Mouse (Mus musculus): ENCODE measurements around the gene Fam107a. TPM values are rescaled to one million over a fixed set of nuclear protein-coding genes. Genes with fewer than 3 reads are reported as not detected.

The Fam107a gene
- polyA plus RNA-seq, 1 experiment from 2014 or later, result 0.18 TPM

Other genes with a start within 250 kb of the Fam107a start
- 67.1 and 67.6 TPM in 2 replicates for gene Rpp14, start 237.7 kb downstream of the Fam107a start, polyA plus RNA-seq (2014; fragmentation: Nextera tagmentation; extraction: Ambion mirVana)
- 33.9 and 39.4 TPM in 2 replicates for gene Pxk, start 219.8 kb downstream of the Fam107a start, polyA plus RNA-seq (2014; fragmentation: Nextera tagmentation; extraction: Ambion mirVana)
- 184 and 200 TPM in 2 replicates for gene Pdhb, start 145.0 kb downstream of the Fam107a start, polyA plus RNA-seq (2014; fragmentation: Nextera tagmentation; extraction: Ambion mirVana)
- 5.3 and 6.0 TPM in 2 replicates for gene Kctd6, start 103.9 kb downstream of the Fam107a start, polyA plus RNA-seq (2014; fragmentation: Nextera tagmentation; extraction: Ambion mirVana)
- gene Acox2, start 58.7 kb downstream of the Fam107a start, polyA plus RNA-seq (2014; fragmentation: Nextera tagmentation; extraction: Ambion mirVana), result 0.35 TPM in 1 of 2 replicates, not detected in the other
- gene Oit1, start 60.7 kb upstream of the Fam107a start, polyA plus RNA-seq (2014; fragmentation: Nextera tagmentation; extraction: Ambion mirVana), result 1.9 and 2.1 TPM in 2 replicates